Mouse (Mus musculus): ENCODE data around the gene Bmp7.

Gene Bmp7

GRCm38 (mm10) chr2:172940003-172940798 is at the start of gene Bmp7:
Bmp7 (minus strand) TSS chr2:172940321.
- peak; percentile 67 for DNase-seq

- no peak for DNase-seq
Measured at GRCm38 (mm10) chr2:172982776-172983561, 42.8 kb upstream of the Bmp7 start.

- DNase-seq: no peak
Measured at GRCm38 (mm10) chr2:172979666-172980345, 39.7 kb upstream of the Bmp7 start.

GRCm38 (mm10) chr2:172978131-172978633 is 38.1 kb upstream of the Bmp7 start:
- no peak for DNase-seq

GRCm38 (mm10) chr2:172977409-172978130 is 37.4 kb upstream of the Bmp7 start, which contains the start of gene Spo11:
Spo11 (plus strand) TSS chr2:172977700.
- no peak for DNase-seq

- DNase-seq: no peak
Measured at GRCm38 (mm10) chr2:172976661-172977238, 36.6 kb upstream of the Bmp7 start.

GRCm38 (mm10) chr2:172975159-172975558 is 35.0 kb upstream of the Bmp7 start:
- DNase-seq: no peak

GRCm38 (mm10) chr2:172974701-172975100 is 34.6 kb upstream of the Bmp7 start:
- no peak for DNase-seq

GRCm38 (mm10) chr2:172973806-172974565 is 33.9 kb upstream of the Bmp7 start:
- no peak for DNase-seq

GRCm38 (mm10) chr2:172971865-172972264 is 31.7 kb upstream of the Bmp7 start:
- DNase-seq: no peak

- no peak for DNase-seq
Measured at GRCm38 (mm10) chr2:172966480-172966879, 26.4 kb upstream of the Bmp7 start.

GRCm38 (mm10) chr2:172965249-172965648 is 25.1 kb upstream of the Bmp7 start:
- DNase-seq: no peak

- no peak for DNase-seq
Measured at GRCm38 (mm10) chr2:172961211-172961610, 21.1 kb upstream of the Bmp7 start.

GRCm38 (mm10) chr2:172960350-172960749 is 20.2 kb upstream of the Bmp7 start:
- no peak for DNase-seq

GRCm38 (mm10) chr2:172959006-172959768 is 19.1 kb upstream of the Bmp7 start:
- DNase-seq: no peak

- no peak for DNase-seq
Measured at GRCm38 (mm10) chr2:172958579-172958978, 18.5 kb upstream of the Bmp7 start.

- no peak for DNase-seq
Measured at GRCm38 (mm10) chr2:172951976-172952375, 11.9 kb upstream of the Bmp7 start.

GRCm38 (mm10) chr2:172950722-172951121 is 10.6 kb upstream of the Bmp7 start:
- DNase-seq: no peak

GRCm38 (mm10) chr2:172950119-172950676 is 10.1 kb upstream of the Bmp7 start:
- no peak for DNase-seq

- no peak for DNase-seq
Measured at GRCm38 (mm10) chr2:172949051-172949450, 8.9 kb upstream of the Bmp7 start.
